Mouse (Mus musculus): ENCODE results near the gene Agtpbp1. TPM values are rescaled to one million over a fixed set of nuclear protein-coding genes. Genes with fewer than 3 reads are reported as not detected.

Agtpbp1 gene
- polyA plus RNA-seq, 1 experiment from 2014 or later = 14.9 TPM

- no peak for ATAC-seq (ENCODE audit: insufficient number of reproducible peaks, low FRiP score)
- Histone ChIP-seq H3K4me3 (no peak overlapping the region), H3K9ac (no peak overlapping the region), H3K9me3 (replicated peaks) (no peaks in the 10 kb centered on the region), H3K27ac (ENCODE audit: poor library complexity, severe bottlenecking) (no peak overlapping the region), H3K36me3 (peaks cover 36% of the 10 kb centered on the region), H3K4me1 (replicated peaks) (no peaks in the 10 kb centered on the region), H3K27me3 (replicated peaks) (no peaks in the 10 kb centered on the region), H3K4me2 (no peak overlapping the region)
- WGBS = 63% methylated on average over 2 of the region's 2 CpGs
Measured at GRCm38 (mm10) chr13:59531203-59531602, 53.8 kb downstream of the Agtpbp1 start.

- Histone ChIP-seq H3K9me3 (replicated peaks) (no peaks in the 10 kb centered on the region), H3K27me3 (replicated peaks) (no peaks in the 10 kb centered on the region), H3K9ac (no peak overlapping the region), H3K36me3 (peaks cover 35% of the 10 kb centered on the region), H3K4me2 (no peak overlapping the region), H3K27ac (ENCODE audit: poor library complexity, severe bottlenecking) (no peak overlapping the region), H3K4me3 (no peak overlapping the region), H3K4me1 (replicated peaks) (no peaks in the 10 kb centered on the region)
- ATAC-seq (ENCODE audit: insufficient number of reproducible peaks, low FRiP score) = no peak
- 88% methylated on average over 8 of the region's 8 CpGs for whole genome bisulfite sequencing
Measured at GRCm38 (mm10) chr13:59530491-59530890, 54.5 kb downstream of the Agtpbp1 start.

- H3K27ac ChIP-seq (ENCODE audit: poor library complexity, severe bottlenecking) = no peak overlapping the region
- H3K9ac ChIP-seq = no peak overlapping the region
- H3K9me3 ChIP-seq (replicated peaks) = no peaks in the 10 kb centered on the region
- WGBS = 62% methylated on average over 11 of the region's 11 CpGs
- H3K4me2 ChIP-seq = no peak overlapping the region
- no peaks in the 10 kb centered on the region for H3K4me1 ChIP-seq (replicated peaks)
- H3K36me3 ChIP-seq = peaks cover 11% of the 10 kb centered on the region
- H3K27me3 ChIP-seq (replicated peaks) = no peaks in the 10 kb centered on the region
- ATAC-seq (ENCODE audit: insufficient number of reproducible peaks, low FRiP score) = no peak
- no peak overlapping the region for H3K4me3 ChIP-seq
Measured at GRCm38 (mm10) chr13:59521271-59522064, 63.6 kb downstream of the Agtpbp1 start.

- H3K4me2 ChIP-seq = no peak overlapping the region
- WGBS = 86% methylated on average over 2 of the region's 2 CpGs
- H3K4me3 ChIP-seq = no peak overlapping the region
- no peaks in the 10 kb centered on the region for H3K9me3 ChIP-seq (replicated peaks)
- no peak for ATAC-seq (ENCODE audit: insufficient number of reproducible peaks, low FRiP score)
- H3K27me3 ChIP-seq (replicated peaks) = no peaks in the 10 kb centered on the region
- H3K9ac ChIP-seq = no peak overlapping the region
- no peak overlapping the region for H3K27ac ChIP-seq (ENCODE audit: poor library complexity, severe bottlenecking)
- H3K4me1 ChIP-seq (replicated peaks) = no peaks in the 10 kb centered on the region
- H3K36me3 ChIP-seq = peaks cover 7% of the 10 kb centered on the region
Measured at GRCm38 (mm10) chr13:59520834-59521233, 64.2 kb downstream of the Agtpbp1 start.

- Histone ChIP-seq H3K9ac (no peak overlapping the region), H3K4me3 (no peak overlapping the region), H3K4me1 (replicated peaks) (no peaks in the 10 kb centered on the region), H3K4me2 (no peak overlapping the region), H3K27me3 (replicated peaks) (no peaks in the 10 kb centered on the region), H3K9me3 (replicated peaks) (no peaks in the 10 kb centered on the region), H3K36me3 (peaks cover 7% of the 10 kb centered on the region), H3K27ac (ENCODE audit: poor library complexity, severe bottlenecking) (no peak overlapping the region)
- WGBS = 90% methylated on average over 6 of the region's 6 CpGs
- no peak for ATAC-seq (ENCODE audit: insufficient number of reproducible peaks, low FRiP score)
Measured at GRCm38 (mm10) chr13:59519479-59519878, 65.5 kb downstream of the Agtpbp1 start.

- 85% methylated on average over 4 of the region's 4 CpGs for WGBS
- Histone ChIP-seq H3K4me3 (no peak overlapping the region), H3K36me3 (peaks cover 4% of the 10 kb centered on the region), H3K9ac (no peak overlapping the region), H3K27ac (ENCODE audit: poor library complexity, severe bottlenecking) (no peak overlapping the region), H3K27me3 (replicated peaks) (no peaks in the 10 kb centered on the region), H3K4me1 (replicated peaks) (no peaks in the 10 kb centered on the region), H3K4me2 (no peak overlapping the region), H3K9me3 (replicated peaks) (no peaks in the 10 kb centered on the region)
- no peak for ATAC-seq (ENCODE audit: insufficient number of reproducible peaks, low FRiP score)
Measured at GRCm38 (mm10) chr13:59518016-59518415, 67.0 kb downstream of the Agtpbp1 start.

- no peak overlapping the region for H3K4me3 ChIP-seq
- WGBS = 23% methylated on average over 7 of the region's 7 CpGs
- ATAC-seq (ENCODE audit: insufficient number of reproducible peaks, low FRiP score) = 0 out of 2 replicates have a peak, but pooled peaks have one; percentile 33
- no peaks in the 10 kb centered on the region for H3K9me3 ChIP-seq (replicated peaks)
- no peak overlapping the region for H3K9ac ChIP-seq
- H3K4me1 ChIP-seq (replicated peaks) = no peaks in the 10 kb centered on the region
- H3K27me3 ChIP-seq (replicated peaks) = no peaks in the 10 kb centered on the region
- no peak overlapping the region for H3K27ac ChIP-seq (ENCODE audit: poor library complexity, severe bottlenecking)
- H3K36me3 ChIP-seq = peaks cover 7% of the 10 kb centered on the region
- no peak overlapping the region for H3K4me2 ChIP-seq
Measured at GRCm38 (mm10) chr13:59515074-59515473, 70.0 kb downstream of the Agtpbp1 start.

GRCm38 (mm10) chr13:59509644-59510366 is 75.2 kb downstream of the Agtpbp1 start:
- no peak for ATAC-seq (ENCODE audit: insufficient number of reproducible peaks, low FRiP score)
- H3K27ac ChIP-seq (ENCODE audit: poor library complexity, severe bottlenecking) = no peak overlapping the region
- WGBS = 60% methylated on average over 10 of the region's 10 CpGs
- H3K4me1 ChIP-seq (replicated peaks) = 0 out of 2 replicates have a peak, but pooled peaks cover 4% of the 10 kb centered on the region
- H3K27me3 ChIP-seq (replicated peaks) = no peaks in the 10 kb centered on the region
- no peak overlapping the region for H3K4me3 ChIP-seq
- no peak overlapping the region for H3K9ac ChIP-seq
- H3K4me2 ChIP-seq = no peak overlapping the region
- H3K9me3 ChIP-seq (replicated peaks) = no peaks in the 10 kb centered on the region
- peaks cover 16% of the 10 kb centered on the region for H3K36me3 ChIP-seq

GRCm38 (mm10) chr13:59508584-59508983 is 76.4 kb downstream of the Agtpbp1 start:
- H3K36me3 ChIP-seq = peaks cover 15% of the 10 kb centered on the region

GRCm38 (mm10) chr13:59506450-59506849 is 78.6 kb downstream of the Agtpbp1 start:
- ATAC-seq (ENCODE audit: insufficient number of reproducible peaks, low FRiP score) = no peak
- Histone ChIP-seq H3K36me3 (peaks cover 9% of the 10 kb centered on the region; the same call in 1 of the 2 replicates), H3K4me1 (replicated peaks) (0 out of 2 replicates have a peak, but pooled peaks cover 4% of the 10 kb centered on the region), H3K27me3 (replicated peaks) (no peaks in the 10 kb centered on the region), H3K27ac (ENCODE audit: poor library complexity, severe bottlenecking) (no peak overlapping the region), H3K4me3 (no peak overlapping the region), H3K9me3 (replicated peaks) (no peaks in the 10 kb centered on the region), H3K9ac (no peak overlapping the region), H3K4me2 (no peak overlapping the region)
- WGBS = 38% methylated on average over 1 of the region's 1 CpGs

More at GRCm38 (mm10) chr13:59508584-59508983, 76.4 kb downstream of the Agtpbp1 start:
- Histone ChIP-seq H3K27ac (ENCODE audit: poor library complexity, severe bottlenecking) (no peak overlapping the region), H3K4me3 (no peak overlapping the region), H3K4me1 (replicated peaks) (0 out of 2 replicates have a peak, but pooled peaks cover 4% of the 10 kb centered on the region), H3K27me3 (replicated peaks) (no peaks in the 10 kb centered on the region), H3K9me3 (replicated peaks) (no peaks in the 10 kb centered on the region), H3K4me2 (no peak overlapping the region), H3K9ac (no peak overlapping the region)
- 75% methylated on average over 4 of the region's 4 CpGs for WGBS
- no peak for ATAC-seq (ENCODE audit: insufficient number of reproducible peaks, low FRiP score)

- no peak overlapping the region for H3K9ac ChIP-seq
- H3K9me3 ChIP-seq (replicated peaks) = no peaks in the 10 kb centered on the region
- no peak overlapping the region for H3K4me3 ChIP-seq
- H3K4me2 ChIP-seq = no peak overlapping the region
- peaks cover 12% of the 10 kb centered on the region for H3K36me3 ChIP-seq
- H3K27me3 ChIP-seq (replicated peaks) = no peaks in the 10 kb centered on the region
- ATAC-seq (ENCODE audit: insufficient number of reproducible peaks, low FRiP score) = no peak
- 79% methylated on average over 4 of the region's 4 CpGs for WGBS
- no peak overlapping the region for H3K27ac ChIP-seq (ENCODE audit: poor library complexity, severe bottlenecking)
- H3K4me1 ChIP-seq (replicated peaks) = 0 out of 2 replicates have a peak, but pooled peaks cover 4% of the 10 kb centered on the region
Measured at GRCm38 (mm10) chr13:59505867-59506266, 79.2 kb downstream of the Agtpbp1 start.

Measured in heart, embryonic 12.5 days (tissue).